Mouse (Mus musculus): ENCODE measurements at regions not wholly inside any gene's neighbourhood (a gene's known extent, or its start where the extent isn't known, plus 50 kb on each side); places are given as distances from the start of the nearest gene placed in this dataset.

GRCm38 (mm10) chr12:97469183-97469582, 790.1 kb downstream of the Galc start:
- no peak for ATAC-seq (ENCODE audit: low FRiP score, low read depth)
- H3K4me3 ChIP-seq (replicated peaks; ENCODE audit: low read length): no peak overlapping the region
- H3K4me2 ChIP-seq (replicated peaks; ENCODE audit: low read depth, low read length, severe bottlenecking): no peak overlapping the region
- 41% methylated on average over 3 of the region's 3 CpGs for WGBS
- no peaks in the 10 kb centered on the region for H3K9me3 ChIP-seq (ENCODE audit: control insufficient read depth, low read length)
- no peak for TF ChIP-seq POLR2A (IDR thresholded peaks at IDR 0.05; ENCODE audit: borderline replicate concordance, extremely low read depth, insufficient read depth, insufficient read length)
- DNase-seq (ENCODE audit: low spot score): no peak
- no peak overlapping the region for H3K9ac ChIP-seq (ENCODE audit: low read depth, low read length, severe bottlenecking)
- no peak overlapping the region for H3K27ac ChIP-seq (replicated peaks; ENCODE audit: low read depth, low read length)
- H3K4me1 ChIP-seq (ENCODE audit: control insufficient read depth, insufficient read depth, low read length): no peaks in the 10 kb centered on the region
- no peaks in the 10 kb centered on the region for H3K27me3 ChIP-seq (ENCODE audit: control insufficient read depth, insufficient read depth, low read length)
- no peaks in the 10 kb centered on the region for H3K36me3 ChIP-seq (ENCODE audit: control insufficient read depth, insufficient read depth, low read length)

- ATAC-seq (ENCODE audit: low FRiP score, low read depth) (no peak), DNase-seq (ENCODE audit: low spot score) (no peak)
- H3K27ac ChIP-seq (replicated peaks; ENCODE audit: low read depth, low read length): no peak overlapping the region
- no peak overlapping the region for H3K4me3 ChIP-seq (replicated peaks; ENCODE audit: low read length)
- no peak overlapping the region for H3K4me2 ChIP-seq (replicated peaks; ENCODE audit: low read depth, low read length, severe bottlenecking)
- no peak overlapping the region for H3K9ac ChIP-seq (ENCODE audit: low read depth, low read length, severe bottlenecking)
- H3K9me3 ChIP-seq (ENCODE audit: control insufficient read depth, low read length): no peaks in the 10 kb centered on the region
- no peaks in the 10 kb centered on the region for H3K27me3 ChIP-seq (ENCODE audit: control insufficient read depth, insufficient read depth, low read length)
- H3K4me1 ChIP-seq (ENCODE audit: control insufficient read depth, insufficient read depth, low read length): no peaks in the 10 kb centered on the region
- no peaks in the 10 kb centered on the region for H3K36me3 ChIP-seq (ENCODE audit: control insufficient read depth, insufficient read depth, low read length)
- no peak for TF ChIP-seq POLR2A (IDR thresholded peaks at IDR 0.05; ENCODE audit: borderline replicate concordance, extremely low read depth, insufficient read depth, insufficient read length)
- 75% methylated on average over 3 of the region's 3 CpGs for WGBS
These were observed 823.1 kb downstream of the Galc start for GRCm38 (mm10) chr12:97436141-97436540.

- H3K9me3 ChIP-seq (ENCODE audit: control insufficient read depth, low read length): no peaks in the 10 kb centered on the region
- H3K27ac ChIP-seq (replicated peaks; ENCODE audit: low read depth, low read length): no peak overlapping the region
- no peak overlapping the region for H3K4me2 ChIP-seq (replicated peaks; ENCODE audit: low read depth, low read length, severe bottlenecking)
- H3K27me3 ChIP-seq (ENCODE audit: control insufficient read depth, insufficient read depth, low read length): no peaks in the 10 kb centered on the region
- DNase-seq (ENCODE audit: low spot score): no peak
- TF ChIP-seq POLR2A (IDR thresholded peaks at IDR 0.05; ENCODE audit: borderline replicate concordance, extremely low read depth, insufficient read depth, insufficient read length): no peak
- H3K36me3 ChIP-seq (ENCODE audit: control insufficient read depth, insufficient read depth, low read length): no peaks in the 10 kb centered on the region
- 82% methylated on average over 1 of the region's 1 CpGs for WGBS
- no peak overlapping the region for H3K4me3 ChIP-seq (replicated peaks; ENCODE audit: low read length)
- no peak for ATAC-seq (ENCODE audit: low FRiP score, low read depth)
- H3K4me1 ChIP-seq (ENCODE audit: control insufficient read depth, insufficient read depth, low read length): no peaks in the 10 kb centered on the region
- no peak overlapping the region for H3K9ac ChIP-seq (ENCODE audit: low read depth, low read length, severe bottlenecking)
These were observed 825.2 kb downstream of the Galc start for GRCm38 (mm10) chr12:97434021-97434420.

- TF ChIP-seq POLR2A (IDR thresholded peaks at IDR 0.05; ENCODE audit: borderline replicate concordance, extremely low read depth, insufficient read depth, insufficient read length): no peak
- Histone ChIP-seq H3K36me3 (ENCODE audit: control insufficient read depth, insufficient read depth, low read length) (no peaks in the 10 kb centered on the region), H3K9ac (ENCODE audit: low read depth, low read length, severe bottlenecking) (no peak overlapping the region), H3K4me1 (ENCODE audit: control insufficient read depth, insufficient read depth, low read length) (no peaks in the 10 kb centered on the region), H3K27ac (replicated peaks; ENCODE audit: low read depth, low read length) (no peak overlapping the region), H3K27me3 (ENCODE audit: control insufficient read depth, insufficient read depth, low read length) (no peaks in the 10 kb centered on the region), H3K4me2 (replicated peaks; ENCODE audit: low read depth, low read length, severe bottlenecking) (no peak overlapping the region), H3K4me3 (replicated peaks; ENCODE audit: low read length) (no peak overlapping the region), H3K9me3 (ENCODE audit: control insufficient read depth, low read length) (no peaks in the 10 kb centered on the region)
- DNase-seq (ENCODE audit: low spot score): no peak
- WGBS: 66% methylated on average over 4 of the region's 4 CpGs
- ATAC-seq (ENCODE audit: low FRiP score, low read depth): no peak
These were observed 826.6 kb downstream of the Galc start for GRCm38 (mm10) chr12:97432704-97433103.

GRCm38 (mm10) chr12:97428252-97428651, 831.0 kb downstream of the Galc start:
- WGBS: 91% methylated on average over 3 of the region's 3 CpGs
- Histone ChIP-seq H3K9ac (ENCODE audit: low read depth, low read length, severe bottlenecking) (no peak overlapping the region), H3K4me2 (replicated peaks; ENCODE audit: low read depth, low read length, severe bottlenecking) (no peak overlapping the region), H3K27ac (replicated peaks; ENCODE audit: low read depth, low read length) (no peak overlapping the region), H3K27me3 (ENCODE audit: control insufficient read depth, insufficient read depth, low read length) (no peaks in the 10 kb centered on the region), H3K9me3 (ENCODE audit: control insufficient read depth, low read length) (no peaks in the 10 kb centered on the region), H3K4me1 (ENCODE audit: control insufficient read depth, insufficient read depth, low read length) (no peaks in the 10 kb centered on the region), H3K4me3 (replicated peaks; ENCODE audit: low read length) (no peak overlapping the region), H3K36me3 (ENCODE audit: control insufficient read depth, insufficient read depth, low read length) (no peaks in the 10 kb centered on the region)
- DNase-seq (ENCODE audit: low spot score): no peak
- no peak for ATAC-seq (ENCODE audit: low FRiP score, low read depth)
- no peak for TF ChIP-seq POLR2A (IDR thresholded peaks at IDR 0.05; ENCODE audit: borderline replicate concordance, extremely low read depth, insufficient read depth, insufficient read length)

- no peaks in the 10 kb centered on the region for H3K4me1 ChIP-seq (ENCODE audit: control insufficient read depth, insufficient read depth, low read length)
- no peak overlapping the region for H3K4me2 ChIP-seq (replicated peaks; ENCODE audit: low read depth, low read length, severe bottlenecking)
- TF ChIP-seq POLR2A (IDR thresholded peaks at IDR 0.05; ENCODE audit: borderline replicate concordance, extremely low read depth, insufficient read depth, insufficient read length): no peak
- WGBS: 83% methylated on average over 3 of the region's 3 CpGs
- H3K36me3 ChIP-seq (ENCODE audit: control insufficient read depth, insufficient read depth, low read length): no peaks in the 10 kb centered on the region
- no peak for ATAC-seq (ENCODE audit: low FRiP score, low read depth)
- H3K9me3 ChIP-seq (ENCODE audit: control insufficient read depth, low read length): no peaks in the 10 kb centered on the region
- no peak overlapping the region for H3K4me3 ChIP-seq (replicated peaks; ENCODE audit: low read length)
- no peak overlapping the region for H3K9ac ChIP-seq (ENCODE audit: low read depth, low read length, severe bottlenecking)
- H3K27ac ChIP-seq (replicated peaks; ENCODE audit: low read depth, low read length): no peak overlapping the region
- DNase-seq (ENCODE audit: low spot score): no peak
- no peaks in the 10 kb centered on the region for H3K27me3 ChIP-seq (ENCODE audit: control insufficient read depth, insufficient read depth, low read length)
These were observed 834.5 kb downstream of the Galc start for GRCm38 (mm10) chr12:97424726-97425125.
